Mouse (Mus musculus): Measurements from ENCODE around the gene Rgs13.

- no peak for TF ChIP-seq CTCF (IDR thresholded peaks at IDR 0.05; ENCODE audit: low read depth)
- TF ChIP-seq EP300 (IDR thresholded peaks at IDR 0.05; ENCODE audit: low read depth): no peak
These were observed 9.4 kb downstream of the Rgs13 start for GRCm38 (mm10) chr1:144167761-144168160.
